Mouse (Mus musculus) bone marrow, adult 2 months (tissue): ENCODE measurements around the gene Thap4.

ENCODE experiments used
- CTCF ChIP-seq: fragments of 200-500 bp; IDR thresholded peaks from 2 replicates; pipeline ENCODE4 v1.5.1; 2011; ENCODE audit warnings: low read length, control low read depth; ENCODE audit not compliant: control insufficient read depth, insufficient read depth
- POLR2A ChIP-seq: fragments of 200-500 bp; IDR thresholded peaks from 2 replicates; pipeline ENCODE4 v1.6.1; 2011; ENCODE audit warnings: low read depth, mild to moderate bottlenecking, control low read depth, low read length, borderline replicate concordance; ENCODE audit not compliant: control insufficient read depth

- TF ChIP-seq POLR2A = no peak
- no peak for TF ChIP-seq CTCF
Measured at GRCm38 (mm10) chr1:93795886-93796285, 41.2 kb upstream of the Thap4 start.
